Mouse (Mus musculus) limb, embryonic 12.5 days (tissue): ENCODE results near the gene Pcdh15. TPM values are rescaled to one million over a fixed set of nuclear protein-coding genes. Genes with fewer than 3 reads are reported as not detected.

Source experiments
- ATAC-seq: fragments of 200-750 bp; cut with Nextera tagmentation; 2 replicates; pipeline ENCODE4 v1.8.0; 2017; ENCODE audit warnings: low read depth, moderate TSS enrichment; ENCODE audit not compliant: insufficient number of reproducible peaks, insufficient read depth, low FRiP score, low TSS enrichment
- H3K27ac ChIP-seq: fragments of 300-500 bp; sonication (generic); 2 replicates; pipeline ENCODE4 v1.5.1; 2016; ENCODE audit warnings: mild to moderate bottlenecking, moderate library complexity
- H3K27me3 ChIP-seq: fragments of 300-500 bp; sonication (generic); 2 replicates; pipeline ENCODE4 v1.6.1; 2016; ENCODE audit warnings: mild to moderate bottlenecking, moderate library complexity
- H3K36me3 ChIP-seq: fragments of 300-500 bp; sonication (generic); 2 replicates; pipeline ENCODE4 v1.6.1; 2016; ENCODE audit warnings: mild to moderate bottlenecking, moderate library complexity
- H3K4me1 ChIP-seq: fragments of 300-500 bp; sonication (generic); replicated peaks from 2 replicates; pipeline ENCODE4 v1.6.1; 2016
- H3K4me2 ChIP-seq: fragments of 300-500 bp; sonication (generic); 2 replicates; pipeline ENCODE4 v1.6.1; 2016; ENCODE audit warnings: mild to moderate bottlenecking, moderate library complexity
- H3K4me3 ChIP-seq: fragments of 300-500 bp; sonication (generic); replicated peaks from 2 replicates; pipeline ENCODE4 v1.5.1; 2016; ENCODE audit warnings: mild to moderate bottlenecking
- H3K9ac ChIP-seq: fragments of 300-500 bp; sonication (generic); replicated peaks from 2 replicates; pipeline ENCODE4 v1.6.1; 2016; ENCODE audit warnings: mild to moderate bottlenecking, moderate library complexity
- H3K9me3 ChIP-seq: fragments of 300-500 bp; sonication (generic); 2 replicates; pipeline ENCODE4 v1.6.1; 2016; ENCODE audit warnings: mild to moderate bottlenecking, moderate library complexity
- WGBS: fragments of 180-500 bp; shearing (Covaris S2); methylation state at CpG from one replicate; pipeline ENCODE4 v1.1.7; 2016; 5-methylcytosine and 5-hydroxymethylcytosine counted together
- polyA plus RNA-seq: library from polyadenylated mRNA; unstranded; fragments of >200 nt; fragmentation: Nextera tagmentation; extraction: Ambion mirVana; gene quantifications from 2 replicates; pipeline ENCODE4 v1.2.1, GENCODE M21; 2016

The Pcdh15 gene
- polyA plus RNA-seq, 1 experiment from 2014 or later, result 2.6 TPM

- Histone ChIP-seq H3K4me3 (no peak overlapping the region), H3K27ac (no peak overlapping the region), H3K9ac (no peak overlapping the region), H3K27me3 (no peaks in the 10 kb centered on the region; the same call in 1 of the 2 replicates), H3K36me3 (no peaks in the 10 kb centered on the region), H3K9me3 (no peaks in the 10 kb centered on the region), H3K4me1 (no peaks in the 10 kb centered on the region), H3K4me2 (no peak overlapping the region)
- ATAC-seq, result no peak
Observed at GRCm38 (mm10) chr10:73147543-73147942, 48.4 kb downstream of the Pcdh15 start.

- Histone ChIP-seq H3K36me3 (no peaks in the 10 kb centered on the region), H3K4me2 (no peak overlapping the region), H3K9me3 (no peaks in the 10 kb centered on the region), H3K27ac (no peak overlapping the region), H3K4me3 (no peak overlapping the region), H3K27me3 (no peaks in the 10 kb centered on the region; the same call in 1 of the 2 replicates), H3K4me1 (no peaks in the 10 kb centered on the region), H3K9ac (no peak overlapping the region)
- 85% methylated on average over 4 of the region's 4 CpGs for WGBS
- no peak for ATAC-seq
Observed at GRCm38 (mm10) chr10:73147978-73148377, 48.8 kb downstream of the Pcdh15 start.

GRCm38 (mm10) chr10:73154544-73154943 lies 55.4 kb downstream of the Pcdh15 start:
- no peak overlapping the region for H3K9ac ChIP-seq
- no peaks in the 10 kb centered on the region for H3K9me3 ChIP-seq
- no peak overlapping the region for H3K4me3 ChIP-seq
- WGBS, result 86% methylated on average over 5 of the region's 5 CpGs
- H3K36me3 ChIP-seq, result no peaks in the 10 kb centered on the region
- H3K4me1 ChIP-seq, result no peaks in the 10 kb centered on the region
- H3K27ac ChIP-seq, result no peak overlapping the region
- H3K4me2 ChIP-seq, result no peak overlapping the region
- H3K27me3 ChIP-seq, result no peaks in the 10 kb centered on the region
- ATAC-seq, result no peak

GRCm38 (mm10) chr10:73161757-73162156 lies 62.6 kb downstream of the Pcdh15 start:
- Histone ChIP-seq H3K9ac (no peak overlapping the region), H3K4me2 (no peak overlapping the region), H3K36me3 (no peaks in the 10 kb centered on the region), H3K27me3 (no peaks in the 10 kb centered on the region), H3K27ac (no peak overlapping the region), H3K4me1 (no peaks in the 10 kb centered on the region), H3K4me3 (no peak overlapping the region), H3K9me3 (no peaks in the 10 kb centered on the region)
- ATAC-seq, result no peak
- 84% methylated on average over 1 of the region's 1 CpGs for WGBS

- Histone ChIP-seq H3K4me1 (no peaks in the 10 kb centered on the region), H3K27me3 (no peaks in the 10 kb centered on the region), H3K27ac (no peak overlapping the region), H3K9me3 (no peaks in the 10 kb centered on the region), H3K4me3 (no peak overlapping the region), H3K4me2 (no peak overlapping the region), H3K9ac (no peak overlapping the region), H3K36me3 (no peaks in the 10 kb centered on the region)
- 76% methylated on average over 2 of the region's 2 CpGs for WGBS
- no peak for ATAC-seq
Observed at GRCm38 (mm10) chr10:73216001-73216400, 116.9 kb downstream of the Pcdh15 start.

GRCm38 (mm10) chr10:73242294-73242693 lies 143.2 kb downstream of the Pcdh15 start:
- 69% methylated on average over 5 of the region's 5 CpGs for WGBS
- Histone ChIP-seq H3K4me1 (no peaks in the 10 kb centered on the region), H3K27ac (no peak overlapping the region), H3K9me3 (no peaks in the 10 kb centered on the region), H3K4me3 (no peak overlapping the region), H3K9ac (no peak overlapping the region), H3K36me3 (no peaks in the 10 kb centered on the region), H3K4me2 (no peak overlapping the region), H3K27me3 (no peaks in the 10 kb centered on the region)
- no peak for ATAC-seq

- Histone ChIP-seq H3K4me1 (no peaks in the 10 kb centered on the region), H3K9ac (no peak overlapping the region), H3K4me3 (no peak overlapping the region), H3K36me3 (no peaks in the 10 kb centered on the region), H3K4me2 (no peak overlapping the region), H3K27ac (no peak overlapping the region), H3K27me3 (no peaks in the 10 kb centered on the region), H3K9me3 (no peaks in the 10 kb centered on the region)
- ATAC-seq, result no peak
- 91% methylated on average over 4 of the region's 4 CpGs for WGBS
Observed at GRCm38 (mm10) chr10:73280438-73280837, 181.3 kb downstream of the Pcdh15 start.

GRCm38 (mm10) chr10:73296456-73296855 lies 197.3 kb downstream of the Pcdh15 start:
- ATAC-seq, result no peak

GRCm38 (mm10) chr10:73301951-73302350 lies 202.8 kb downstream of the Pcdh15 start:
- Histone ChIP-seq H3K27ac (no peak overlapping the region), H3K4me2 (no peak overlapping the region), H3K4me3 (no peak overlapping the region), H3K27me3 (no peaks in the 10 kb centered on the region), H3K9me3 (no peaks in the 10 kb centered on the region), H3K9ac (no peak overlapping the region), H3K36me3 (no peaks in the 10 kb centered on the region), H3K4me1 (no peaks in the 10 kb centered on the region)
- no peak for ATAC-seq
- WGBS, result 89% methylated on average over 8 of the region's 8 CpGs

More at GRCm38 (mm10) chr10:73296456-73296855, 197.3 kb downstream of the Pcdh15 start:
- Histone ChIP-seq H3K4me1 (no peaks in the 10 kb centered on the region), H3K36me3 (no peaks in the 10 kb centered on the region), H3K27ac (no peak overlapping the region), H3K9me3 (no peaks in the 10 kb centered on the region), H3K4me3 (no peak overlapping the region), H3K9ac (no peak overlapping the region), H3K4me2 (no peak overlapping the region), H3K27me3 (no peaks in the 10 kb centered on the region)
- 72% methylated on average over 5 of the region's 5 CpGs for WGBS

- no peak overlapping the region for H3K9ac ChIP-seq
- WGBS, result 100% methylated on average over 1 of the region's 1 CpGs
- no peak overlapping the region for H3K4me2 ChIP-seq
- no peak overlapping the region for H3K4me3 ChIP-seq
- H3K27me3 ChIP-seq, result no peaks in the 10 kb centered on the region
- ATAC-seq, result no peak
- no peaks in the 10 kb centered on the region for H3K4me1 ChIP-seq
- H3K36me3 ChIP-seq, result no peaks in the 10 kb centered on the region
- H3K9me3 ChIP-seq, result no peaks in the 10 kb centered on the region
- H3K27ac ChIP-seq, result no peak overlapping the region
Observed at GRCm38 (mm10) chr10:73306677-73307076, 207.5 kb downstream of the Pcdh15 start.

- WGBS, result 84% methylated on average over 7 of the region's 7 CpGs
- H3K4me1 ChIP-seq, result no peaks in the 10 kb centered on the region
- H3K4me3 ChIP-seq, result no peak overlapping the region
- H3K27ac ChIP-seq, result no peak overlapping the region
- no peak for ATAC-seq
- H3K36me3 ChIP-seq, result no peaks in the 10 kb centered on the region
- no peak overlapping the region for H3K9ac ChIP-seq
- H3K4me2 ChIP-seq, result no peak overlapping the region
- no peaks in the 10 kb centered on the region for H3K9me3 ChIP-seq
- no peaks in the 10 kb centered on the region for H3K27me3 ChIP-seq
Observed at GRCm38 (mm10) chr10:73326861-73327260, 227.7 kb downstream of the Pcdh15 start.

GRCm38 (mm10) chr10:73333426-73333825 lies 234.3 kb downstream of the Pcdh15 start:
- Histone ChIP-seq H3K36me3 (no peaks in the 10 kb centered on the region), H3K4me3 (no peak overlapping the region), H3K9me3 (no peaks in the 10 kb centered on the region), H3K4me1 (no peaks in the 10 kb centered on the region), H3K9ac (no peak overlapping the region), H3K27ac (no peak overlapping the region), H3K4me2 (no peak overlapping the region), H3K27me3 (no peaks in the 10 kb centered on the region)
- WGBS, result 93% methylated on average over 1 of the region's 1 CpGs
- no peak for ATAC-seq
